Mouse (Mus musculus): ENCODE data around the gene Xrcc5.

GRCm38 (mm10) chr1:72374049-72374448 lies 66.8 kb downstream of the Xrcc5 start:
- TF ChIP-seq CTCF (IDR thresholded peaks at IDR 0.05; ENCODE audit: control insufficient read depth, insufficient read depth, insufficient replicate concordance, low read depth, low read length) (no peak), POLR2A (IDR thresholded peaks at IDR 0.05; ENCODE audit: control insufficient read depth, low read depth, low read length) (no peak)

Measured in testis, adult 2 months (tissue).